Mouse (Mus musculus): ENCODE measurements at regions not wholly inside any gene's neighbourhood (a gene's known extent, or its start where the extent isn't known, plus 50 kb on each side); places are given as distances from the start of the nearest gene placed in this dataset.

DNA sequence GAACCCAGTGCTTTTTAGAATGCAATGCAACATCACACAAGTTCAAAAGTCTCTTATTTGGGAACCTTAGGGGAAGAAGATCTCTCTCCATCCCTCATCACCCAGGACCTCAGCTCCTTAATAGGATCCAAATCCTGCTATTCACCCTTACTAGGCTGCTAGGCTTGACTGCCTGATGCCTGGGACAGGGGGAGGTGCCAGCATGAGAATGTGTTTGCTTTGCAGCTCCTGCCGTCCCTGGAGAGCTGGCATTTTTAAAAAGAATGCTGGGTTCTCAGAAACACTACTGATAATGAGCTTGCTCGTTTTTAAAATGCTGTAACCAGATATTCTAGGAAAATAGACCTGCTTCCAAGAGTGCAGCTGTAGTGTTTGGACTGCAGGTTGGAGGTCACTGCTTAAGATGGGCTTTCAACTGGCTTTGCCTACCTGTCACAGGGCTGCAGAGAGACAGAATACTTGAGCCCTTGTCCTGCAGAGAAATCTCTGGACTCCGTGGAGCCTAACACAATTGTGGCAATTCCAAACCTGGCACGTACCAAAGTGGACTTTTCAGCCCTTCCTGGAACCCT, 463.7 kb upstream of the Tnp1 start:
- Histone ChIP-seq H3K36me3 (ENCODE audit: control insufficient read depth in 1 of 2, insufficient read depth in 2 of 2, low read length in 2 of 2) (no peaks in the 10 kb centered on the region), H3K27ac (ENCODE audit: control insufficient read depth, low read depth, low read length) (no peak overlapping the region), H3K4me1 (ENCODE audit: control insufficient read depth in 1 of 2, insufficient read depth in 2 of 2, low read length in 2 of 2) (no peaks in the 10 kb centered on the region), H3K9me3 (replicated peaks; ENCODE audit: insufficient read depth, low read length) (no peaks in the 10 kb centered on the region), H3K79me2 (ENCODE audit: control insufficient read depth, insufficient read depth, low read length, poor library complexity) (no peaks in the 10 kb centered on the region), H3K4me3 (ENCODE audit: control insufficient read depth in 1 of 2, insufficient read depth in 1 of 2, low read depth in 2 of 2, low read length in 2 of 2) (no peak overlapping the region), H3K27me3 (ENCODE audit: control insufficient read depth in 1 of 2, insufficient read depth in 2 of 2, low read length in 2 of 2) (no peaks in the 10 kb centered on the region), H3K9ac (ENCODE audit: control insufficient read depth, low read depth, low read length, poor library complexity, severe bottlenecking) (no peak overlapping the region)
- no peak for DNase-seq (ENCODE audit: low read depth, low spot score)
- TF ChIP-seq ZMIZ1 (IDR thresholded peaks at IDR 0.05; ENCODE audit: low read depth, low read length) (no peak), ETS1 (IDR thresholded peaks at IDR 0.05; ENCODE audit: low read depth, low read length) (no peak), RAD21 (IDR thresholded peaks at IDR 0.05; ENCODE audit: low read depth, low read length) (no peak), NRF1 (IDR thresholded peaks at IDR 0.05; ENCODE audit: insufficient read depth, low read depth, low read length, poor library complexity, severe bottlenecking) (no peak), NELFE (IDR thresholded peaks at IDR 0.05; ENCODE audit: low read depth, low read length) (no peak), MYC (IDR thresholded peaks at IDR 0.05; ENCODE audit: low read depth, low read length) (no peak), MAZ (IDR thresholded peaks at IDR 0.05; ENCODE audit: low read depth, low read length) (no peak), RCOR1 (IDR thresholded peaks at IDR 0.05; ENCODE audit: low read depth, low read length) (no peak), ELF1 (IDR thresholded peaks at IDR 0.05; ENCODE audit: low read depth, low read length) (no peak), ZNF384 (IDR thresholded peaks at IDR 0.05; ENCODE audit: low read depth, low read length) (no peak), POLR2AphosphoS2 (IDR thresholded peaks at IDR 0.05; ENCODE audit: low read length) (no peak), MXI1 (IDR thresholded peaks at IDR 0.05; ENCODE audit: low read depth, low read length) (no peak), CTCF (IDR thresholded peaks at IDR 0.05 in 2 of 3, conservative IDR thresholded peaks at IDR 0.05 in 1 of 3; ENCODE audit: control insufficient read depth in 1 of 3, insufficient read depth in 1 of 3, low read depth in 2 of 3, low read length in 3 of 3, poor library complexity in 1 of 3, severe bottlenecking in 1 of 3) (no peak), MAX (IDR thresholded peaks at IDR 0.05; ENCODE audit: low read length) (no peak), ZC3H11A (IDR thresholded peaks at IDR 0.05; ENCODE audit: low read depth, low read length) (no peak), POLR2A (IDR thresholded peaks at IDR 0.05; ENCODE audit: control insufficient read depth in 1 of 2, insufficient read depth in 1 of 2, low read depth in 1 of 2, low read length in 2 of 2, poor library complexity in 1 of 2) (no peak), MYB (IDR thresholded peaks at IDR 0.05; ENCODE audit: low read depth, low read length) (no peak)

DNA sequence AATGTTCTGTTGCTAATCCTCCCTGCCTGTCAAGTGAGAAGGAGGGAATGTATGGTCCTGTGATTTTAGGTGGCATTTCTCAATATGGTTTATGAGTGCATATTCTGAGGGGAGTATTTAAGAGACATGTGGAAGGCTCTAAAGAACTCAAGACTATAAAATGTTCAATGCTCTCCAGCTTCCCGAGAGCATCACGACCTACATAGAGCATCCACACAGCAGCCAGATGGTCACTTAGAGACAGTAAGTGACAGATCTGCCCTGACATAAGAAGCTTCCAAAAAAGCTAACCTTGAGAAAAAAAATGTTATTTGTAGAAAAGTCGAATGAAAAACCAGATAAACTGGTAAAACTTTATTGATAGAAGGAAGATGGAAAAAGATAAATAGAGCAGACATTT, 444.9 kb upstream of the Tnp1 start:
- no peak for TF ChIP-seq GATA1 (IDR thresholded peaks at IDR 0.05; ENCODE audit: low read depth, low read length)
- TF ChIP-seq POLR2AphosphoS5 (IDR thresholded peaks at IDR 0.05; ENCODE audit: borderline replicate concordance, low read depth, low read length) = no peak
- TF ChIP-seq TCF12 (IDR thresholded peaks at IDR 0.05; ENCODE audit: low read depth, low read length) = no peak
- TF ChIP-seq MAX (IDR thresholded peaks at IDR 0.05; ENCODE audit: low read length) = no peak
- TF ChIP-seq CTCF (IDR thresholded peaks at IDR 0.05 in 2 of 3, conservative IDR thresholded peaks at IDR 0.05 in 1 of 3; ENCODE audit: control insufficient read depth in 1 of 3, insufficient read depth in 1 of 3, low read depth in 2 of 3, low read length in 3 of 3, poor library complexity in 1 of 3, severe bottlenecking in 1 of 3) = no peak
- TF ChIP-seq USF1 (IDR thresholded peaks at IDR 0.05; ENCODE audit: low read depth, low read length) = no peak
- TF ChIP-seq ZNF384 (IDR thresholded peaks at IDR 0.05; ENCODE audit: low read depth, low read length) = no peak
- TF ChIP-seq SMC3 (IDR thresholded peaks at IDR 0.05; ENCODE audit: low read depth, low read length) = no peak
- TF ChIP-seq MEF2A (IDR thresholded peaks at IDR 0.05; ENCODE audit: extremely low read depth, insufficient replicate concordance, low read depth, low read length, poor library complexity, severe bottlenecking) = no peak
- no peak for TF ChIP-seq ZKSCAN1 (IDR thresholded peaks at IDR 0.05; ENCODE audit: low read depth, low read length)
- TF ChIP-seq NRF1 (IDR thresholded peaks at IDR 0.05; ENCODE audit: insufficient read depth, low read depth, low read length, poor library complexity, severe bottlenecking) = no peak
- no peak overlapping the region for H3K9ac ChIP-seq (ENCODE audit: control insufficient read depth, low read depth, low read length, poor library complexity, severe bottlenecking)
- H3K4me3 ChIP-seq (ENCODE audit: control insufficient read depth in 1 of 2, insufficient read depth in 1 of 2, low read depth in 2 of 2, low read length in 2 of 2) = no peak overlapping the region
- no peaks in the 10 kb centered on the region for H3K36me3 ChIP-seq (ENCODE audit: control insufficient read depth in 1 of 2, insufficient read depth in 2 of 2, low read length in 2 of 2)
- no peaks in the 10 kb centered on the region for H3K4me1 ChIP-seq (ENCODE audit: control insufficient read depth in 1 of 2, insufficient read depth in 2 of 2, low read length in 2 of 2)
- no peaks in the 10 kb centered on the region for H3K27me3 ChIP-seq (ENCODE audit: control insufficient read depth in 1 of 2, insufficient read depth in 2 of 2, low read length in 2 of 2)
- DNase-seq (ENCODE audit: low read depth, low spot score) = no peak
- no peaks in the 10 kb centered on the region for H3K79me2 ChIP-seq (ENCODE audit: control insufficient read depth, insufficient read depth, low read length, poor library complexity)
- no peaks in the 10 kb centered on the region for H3K9me3 ChIP-seq (replicated peaks; ENCODE audit: insufficient read depth, low read length)
- no peak overlapping the region for H3K27ac ChIP-seq (ENCODE audit: control insufficient read depth, low read depth, low read length)
